Mouse (Mus musculus) neural tube, embryonic 15.5 days (tissue): ENCODE measurements around the gene Dennd1a. TPM values are rescaled to one million over a fixed set of nuclear protein-coding genes. Genes with fewer than 3 reads are reported as not detected.
A peak's percentile ranks its signal among the peaks of the same experiment; 100 is the strongest.

Experiments used
- ATAC-seq: fragments of 200-750 bp; cut with Nextera tagmentation; 2 replicates; pipeline ENCODE4 v1.8.0; 2017; ENCODE audit warnings: mild to moderate bottlenecking, moderate TSS enrichment, moderate library complexity; ENCODE audit not compliant: low FRiP score
- H3K27ac ChIP-seq: fragments of 300-500 bp; sonication (generic); replicated peaks from 2 replicates; pipeline ENCODE4 v1.5.1; 2015; ENCODE audit warnings: mild to moderate bottlenecking, inconsistent platforms
- H3K27me3 ChIP-seq: fragments of 300-500 bp; sonication (generic); replicated peaks from 2 replicates; pipeline ENCODE4 v1.6.1; 2015; ENCODE audit warnings: inconsistent platforms
- H3K36me3 ChIP-seq: fragments of 300-500 bp; sonication (generic); 2 replicates; pipeline ENCODE4 v1.6.1; 2015; ENCODE audit warnings: inconsistent platforms
- H3K4me1 ChIP-seq: fragments of 300-500 bp; sonication (generic); 2 replicates; pipeline ENCODE4 v1.6.1; 2015; ENCODE audit warnings: inconsistent platforms
- H3K4me2 ChIP-seq: fragments of 300-500 bp; sonication (generic); 2 replicates; pipeline ENCODE4 v1.6.1; 2015; ENCODE audit warnings: inconsistent platforms, mild to moderate bottlenecking, moderate library complexity
- H3K4me3 ChIP-seq: fragments of 300-500 bp; sonication (generic); replicated peaks from 2 replicates; pipeline ENCODE4 v1.5.1; 2015; ENCODE audit warnings: mild to moderate bottlenecking, inconsistent platforms
- H3K9ac ChIP-seq: fragments of 300-500 bp; sonication (generic); replicated peaks from 2 replicates; pipeline ENCODE4 v1.6.1; 2015; ENCODE audit warnings: mild to moderate bottlenecking, inconsistent platforms
- H3K9me3 ChIP-seq: fragments of 300-500 bp; sonication (generic); replicated peaks from 2 replicates; pipeline ENCODE4 v1.6.1; 2016; ENCODE audit warnings: inconsistent platforms
- WGBS: fragments of 180-500 bp; shearing (Covaris S2); methylation state at CpG from one replicate; pipeline ENCODE4 v1.1.7; 2015; ENCODE audit warnings: mixed read lengths; 5-methylcytosine and 5-hydroxymethylcytosine counted together
- polyA plus RNA-seq: library from polyadenylated mRNA; unstranded; fragments of >200 nt; fragmentation: Nextera tagmentation; extraction: Ambion mirVana; gene quantifications from 2 replicates; pipeline ENCODE4 v1.2.1, GENCODE M21; 2015

The Dennd1a gene
- polyA plus RNA-seq, 1 experiment from 2014 or later, result 17.0 TPM

DNA sequence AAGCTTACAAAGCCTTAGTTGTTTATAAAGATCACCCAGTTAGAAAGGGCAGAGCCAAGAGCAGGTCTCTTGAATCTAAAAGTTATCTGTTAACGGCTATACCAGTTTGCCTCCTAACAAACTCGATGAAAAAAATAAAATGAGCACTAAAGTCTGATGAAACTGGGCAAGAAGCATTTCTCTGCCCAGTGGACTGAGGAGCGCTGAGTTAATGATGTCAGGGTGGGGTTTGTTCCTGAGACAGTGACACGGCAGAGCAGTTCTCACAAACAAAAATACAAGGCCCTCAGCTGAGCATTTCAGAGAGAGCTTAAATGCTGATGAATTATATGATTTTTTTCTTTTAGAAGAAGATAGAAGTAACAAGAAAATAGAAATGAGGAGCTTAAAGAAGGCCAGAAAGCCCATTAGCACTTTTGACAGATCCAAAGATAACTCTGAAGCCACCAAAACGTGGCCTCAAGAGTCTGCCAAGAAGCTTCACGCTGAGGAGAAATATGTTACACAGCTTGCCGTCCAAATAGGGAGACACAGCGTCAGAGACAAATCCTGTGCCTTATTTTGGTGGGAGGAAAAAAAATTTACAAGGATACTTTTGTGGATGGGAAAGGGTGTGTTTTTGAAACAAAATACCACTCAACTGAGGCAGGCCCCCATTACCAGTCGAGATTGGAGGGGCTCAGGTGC lies 264.0 kb downstream of the Dennd1a start:
- no peak overlapping the region for H3K27ac ChIP-seq
- no peaks in the 10 kb centered on the region for H3K27me3 ChIP-seq
- no peak overlapping the region for H3K4me2 ChIP-seq
- H3K4me1 ChIP-seq, result no peaks in the 10 kb centered on the region
- ATAC-seq, result no peak
- H3K4me3 ChIP-seq, result no peak overlapping the region
- 74% methylated on average over 9 of the region's 9 CpGs for WGBS
- H3K9me3 ChIP-seq, result no peaks in the 10 kb centered on the region
- no peaks in the 10 kb centered on the region for H3K36me3 ChIP-seq
- H3K9ac ChIP-seq, result no peak overlapping the region

DNA sequence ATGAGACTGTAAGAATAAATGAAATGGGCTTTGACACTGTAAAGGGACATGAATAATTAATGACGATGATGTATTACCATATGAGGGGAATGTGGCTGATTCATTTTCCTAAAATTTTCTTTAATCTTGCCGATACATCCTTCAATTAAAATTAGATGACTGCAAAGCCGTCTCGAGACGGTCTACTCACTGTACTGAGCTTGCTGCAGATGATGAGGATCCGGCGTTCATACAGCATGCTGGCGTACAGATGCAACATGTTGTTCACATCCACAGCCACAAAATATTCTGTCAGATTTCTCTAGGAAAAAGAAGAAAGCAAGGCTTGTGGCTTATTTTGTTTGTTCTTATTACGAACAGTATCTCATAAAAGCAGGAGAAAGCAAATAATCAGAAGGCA lies 266.0 kb downstream of the Dennd1a start:
- ATAC-seq, result no peak
- Histone ChIP-seq H3K27me3 (no peaks in the 10 kb centered on the region), H3K4me1 (no peaks in the 10 kb centered on the region), H3K9me3 (no peaks in the 10 kb centered on the region), H3K4me2 (no peak overlapping the region), H3K9ac (no peak overlapping the region), H3K4me3 (no peak overlapping the region), H3K27ac (no peak overlapping the region), H3K36me3 (no peaks in the 10 kb centered on the region)
- WGBS, result 92% methylated on average over 9 of the region's 9 CpGs

DNA sequence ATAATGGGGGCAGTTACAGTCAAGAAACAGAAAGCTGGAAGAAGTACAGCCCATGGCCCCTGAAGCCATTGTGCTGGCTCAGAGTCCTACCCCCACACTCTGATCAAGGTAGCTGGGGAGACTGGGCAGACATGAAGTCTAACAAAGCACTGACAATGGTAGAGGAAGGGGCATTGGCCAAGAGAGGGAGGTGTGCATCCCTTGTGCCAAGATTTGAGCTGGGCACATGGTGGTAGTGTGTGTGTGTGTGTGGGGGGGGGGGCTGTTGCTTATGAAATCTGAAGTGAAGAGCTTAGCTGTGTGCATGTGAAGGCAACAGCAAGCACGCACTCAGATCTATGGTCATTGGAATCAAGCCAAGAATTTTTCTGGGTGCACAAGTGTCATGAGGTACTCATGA lies 272.5 kb downstream of the Dennd1a start:
- no peak for ATAC-seq
- Histone ChIP-seq H3K4me2 (no peak overlapping the region), H3K36me3 (no peaks in the 10 kb centered on the region), H3K27ac (no peak overlapping the region), H3K9me3 (no peaks in the 10 kb centered on the region), H3K9ac (no peak overlapping the region), H3K4me1 (peaks cover 12% of the 10 kb centered on the region), H3K4me3 (no peak overlapping the region), H3K27me3 (no peaks in the 10 kb centered on the region)
- 77% methylated on average over 1 of the region's 1 CpGs for WGBS

DNA sequence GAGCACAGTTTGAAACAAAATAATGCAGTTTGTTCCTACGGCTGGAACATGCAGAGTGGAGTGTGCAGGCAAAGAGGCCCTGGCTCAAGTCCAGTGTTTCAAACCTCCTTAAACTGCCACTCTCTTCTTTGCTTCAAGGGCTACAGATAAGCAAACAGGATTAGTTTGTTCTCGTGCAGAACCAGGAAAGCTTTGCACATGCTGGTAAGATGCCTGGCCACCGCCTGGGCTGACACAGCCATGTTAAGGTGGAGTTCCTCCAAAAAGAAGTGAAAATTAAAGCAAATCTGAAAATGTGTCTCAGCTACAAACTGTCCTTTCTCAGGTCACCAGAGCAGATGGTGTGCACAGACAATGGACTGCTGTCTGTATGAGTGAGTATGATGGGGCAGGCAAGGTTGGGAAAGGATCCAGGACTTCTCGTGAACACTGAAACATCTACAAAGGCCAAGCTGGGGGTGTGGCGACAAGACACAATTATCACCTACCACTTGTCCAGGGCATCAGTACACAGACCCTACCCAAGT lies 273.3 kb downstream of the Dennd1a start:
- Histone ChIP-seq H3K4me2 (0 out of 2 replicates have a peak overlapping the region, but pooled peaks have one; percentile 9), H3K27ac (peak overlapping the region; percentile 63; the same call in 1 of the 2 replicates), H3K4me3 (no peak overlapping the region), H3K9ac (no peak overlapping the region), H3K36me3 (no peaks in the 10 kb centered on the region), H3K9me3 (no peaks in the 10 kb centered on the region), H3K4me1 (peaks cover 12% of the 10 kb centered on the region), H3K27me3 (no peaks in the 10 kb centered on the region)
- ATAC-seq, result no peak
- 52% methylated on average over 5 of the region's 5 CpGs for WGBS

DNA sequence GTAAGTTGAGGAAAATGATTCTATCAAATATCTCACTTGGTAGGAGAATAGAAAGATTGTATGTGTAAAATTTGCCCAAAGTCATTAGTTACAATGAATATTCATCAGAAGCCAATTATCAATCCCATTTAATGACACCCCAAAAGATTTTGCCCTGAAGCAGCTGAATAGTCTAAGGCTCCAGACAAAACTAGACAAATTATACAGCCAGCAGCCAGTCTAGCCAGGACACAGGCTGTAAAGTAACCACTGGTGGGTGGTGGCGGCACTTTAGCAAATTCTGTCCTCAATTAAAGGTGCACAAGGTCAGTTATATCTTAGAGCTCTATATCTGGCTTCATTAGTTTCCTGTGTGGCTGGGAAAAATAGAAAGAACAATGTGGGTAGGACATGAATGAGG lies 280.0 kb downstream of the Dennd1a start:
- H3K4me3 ChIP-seq, result no peak overlapping the region
- H3K36me3 ChIP-seq, result no peaks in the 10 kb centered on the region
- no peak overlapping the region for H3K4me2 ChIP-seq
- H3K9ac ChIP-seq, result no peak overlapping the region
- H3K9me3 ChIP-seq, result no peaks in the 10 kb centered on the region
- no peak for ATAC-seq
- H3K27ac ChIP-seq, result no peak overlapping the region
- WGBS, result 65% methylated on average over 1 of the region's 1 CpGs
- no peaks in the 10 kb centered on the region for H3K27me3 ChIP-seq
- no peaks in the 10 kb centered on the region for H3K4me1 ChIP-seq

DNA sequence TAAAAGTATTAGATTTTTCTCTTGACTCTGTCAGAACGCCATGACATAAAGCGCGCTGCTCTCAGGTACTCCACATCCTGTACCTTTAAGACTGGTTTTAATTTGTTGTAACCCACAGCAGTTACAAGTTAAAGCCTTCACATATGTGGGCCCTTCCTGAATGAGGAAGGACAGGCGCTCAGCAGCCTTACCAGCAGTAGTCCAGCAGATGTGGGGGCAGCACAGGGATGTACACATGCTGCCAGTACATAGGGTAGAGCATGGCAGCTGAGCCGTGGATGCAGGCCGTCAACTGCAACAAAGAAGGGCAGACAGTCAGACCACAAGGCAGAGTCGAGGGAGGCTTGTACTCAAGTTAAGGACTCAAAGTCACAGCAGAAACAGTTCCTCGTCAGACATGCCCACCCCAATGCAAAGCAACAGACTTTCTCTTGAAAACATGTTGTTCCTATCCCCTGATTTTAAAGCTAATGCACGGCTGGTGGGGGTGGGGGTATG lies 284.0 kb downstream of the Dennd1a start:
- 85% methylated on average over 9 of the region's 9 CpGs for WGBS
- H3K36me3 ChIP-seq, result no peaks in the 10 kb centered on the region
- H3K4me1 ChIP-seq, result no peaks in the 10 kb centered on the region; the same call in 1 of the 2 replicates
- H3K4me3 ChIP-seq, result no peak overlapping the region
- no peaks in the 10 kb centered on the region for H3K9me3 ChIP-seq
- ATAC-seq, result no peak
- no peaks in the 10 kb centered on the region for H3K27me3 ChIP-seq
- no peak overlapping the region for H3K9ac ChIP-seq
- no peak overlapping the region for H3K27ac ChIP-seq
- H3K4me2 ChIP-seq, result no peak overlapping the region

DNA sequence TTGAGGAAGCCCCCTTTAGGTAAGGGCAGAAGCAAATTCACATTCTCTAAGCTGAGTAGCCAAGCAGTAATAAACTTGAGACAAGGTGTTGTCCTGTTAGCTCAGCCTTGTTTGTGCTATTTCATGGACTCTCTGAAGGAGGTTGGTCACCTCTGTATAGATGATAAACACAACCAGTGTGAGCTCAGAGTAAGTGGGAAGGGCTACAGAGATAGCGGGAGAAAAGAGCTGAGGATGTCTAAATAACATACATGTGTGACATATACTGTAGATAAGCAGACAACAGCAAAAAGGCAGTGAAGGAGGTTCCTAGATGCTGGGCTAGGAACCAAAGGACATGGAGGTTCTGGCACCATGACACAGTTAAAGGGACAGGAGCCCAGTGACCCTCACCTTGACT lies 286.2 kb downstream of the Dennd1a start:
- Histone ChIP-seq H3K27ac (no peak overlapping the region), H3K27me3 (no peaks in the 10 kb centered on the region), H3K36me3 (no peaks in the 10 kb centered on the region), H3K4me3 (no peak overlapping the region), H3K9ac (no peak overlapping the region), H3K4me2 (no peak overlapping the region), H3K9me3 (no peaks in the 10 kb centered on the region), H3K4me1 (no peaks in the 10 kb centered on the region; the same call in 1 of the 2 replicates)
- no peak for ATAC-seq
- WGBS, result 89% methylated on average over 1 of the region's 1 CpGs

DNA sequence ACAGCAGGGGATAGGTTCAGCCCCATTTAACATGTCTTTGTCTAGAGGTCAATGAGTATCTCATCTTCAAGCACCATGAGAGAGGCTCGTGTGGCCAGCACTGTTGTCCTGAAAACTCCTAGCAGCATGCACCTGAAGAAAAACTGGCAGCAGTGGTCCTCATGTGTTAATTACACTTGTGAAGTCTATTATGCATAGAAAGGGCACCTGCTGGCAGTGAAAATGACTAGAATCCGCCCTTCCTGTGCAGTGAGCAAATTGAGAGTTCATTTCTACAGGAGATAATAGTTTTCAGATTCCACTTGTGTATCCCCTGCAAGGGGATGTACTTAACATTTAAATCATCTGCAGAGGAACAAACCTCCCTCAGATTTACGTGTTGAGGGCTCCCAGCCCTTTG lies 289.2 kb downstream of the Dennd1a start:
- WGBS, result 34% methylated on average over 3 of the region's 3 CpGs
- H3K4me1 ChIP-seq, result no peaks in the 10 kb centered on the region; the same call in 1 of the 2 replicates
- H3K4me2 ChIP-seq, result no peak overlapping the region
- H3K9ac ChIP-seq, result no peak overlapping the region
- no peaks in the 10 kb centered on the region for H3K36me3 ChIP-seq
- no peaks in the 10 kb centered on the region for H3K9me3 ChIP-seq
- no peaks in the 10 kb centered on the region for H3K27me3 ChIP-seq
- no peak overlapping the region for H3K4me3 ChIP-seq
- no peak for ATAC-seq
- no peak overlapping the region for H3K27ac ChIP-seq

DNA sequence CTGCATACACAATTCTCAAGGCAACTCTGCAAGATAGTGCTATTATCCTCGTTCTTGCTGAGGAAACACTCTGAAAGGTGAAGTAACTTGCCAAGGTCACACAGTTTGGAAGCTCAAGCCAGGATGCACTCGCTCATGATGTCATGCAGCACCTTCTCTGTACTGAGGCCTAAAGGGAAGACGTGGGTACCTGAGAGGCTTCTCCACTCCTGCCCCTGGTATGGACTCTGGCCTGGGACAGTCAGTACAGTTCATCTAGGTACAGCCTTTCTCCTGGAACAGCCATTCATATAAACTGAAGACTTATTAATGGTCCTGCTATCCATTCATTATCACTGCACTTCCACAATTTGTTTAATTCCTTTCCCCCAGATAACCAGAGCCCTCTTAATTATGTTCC lies 298.1 kb downstream of the Dennd1a start:
- 88% methylated on average over 3 of the region's 3 CpGs for WGBS
- no peak for ATAC-seq

DNA sequence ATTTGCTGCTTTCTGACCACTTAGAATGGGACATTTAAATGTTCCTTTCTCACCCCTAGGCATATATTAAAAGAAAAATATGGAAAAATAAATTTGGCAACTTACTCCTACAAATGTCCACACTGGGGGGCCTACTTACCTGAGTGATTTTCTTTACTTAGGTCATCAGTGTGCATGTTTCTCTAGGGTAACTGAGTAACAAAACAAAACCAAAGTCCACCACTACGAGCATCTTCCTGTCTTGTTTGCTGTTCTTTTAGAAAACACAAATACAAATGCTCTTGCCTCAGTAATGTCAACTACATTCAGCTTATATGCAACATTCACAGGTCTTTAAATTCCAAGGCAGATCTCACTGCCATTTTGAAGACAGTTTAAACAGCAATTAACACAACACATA lies 298.9 kb downstream of the Dennd1a start:
- H3K9ac ChIP-seq, result no peak overlapping the region
- no peak for ATAC-seq
- no peak overlapping the region for H3K4me2 ChIP-seq
- WGBS, result 81% methylated on average over 1 of the region's 1 CpGs
- no peaks in the 10 kb centered on the region for H3K36me3 ChIP-seq
- no peak overlapping the region for H3K4me3 ChIP-seq
- no peaks in the 10 kb centered on the region for H3K9me3 ChIP-seq
- no peaks in the 10 kb centered on the region for H3K27me3 ChIP-seq
- peaks cover 3% of the 10 kb centered on the region; the same call in 1 of the 2 replicates for H3K4me1 ChIP-seq
- H3K27ac ChIP-seq, result no peak overlapping the region

More for the DNA sequence above, 298.1 kb downstream of the Dennd1a start:
- no peaks in the 10 kb centered on the region for H3K27me3 ChIP-seq
- no peak overlapping the region for H3K4me3 ChIP-seq
- no peaks in the 10 kb centered on the region for H3K9me3 ChIP-seq
- no peak overlapping the region for H3K4me2 ChIP-seq
- H3K4me1 ChIP-seq, result 0 out of 2 replicates have a peak, but pooled peaks cover 3% of the 10 kb centered on the region
- H3K9ac ChIP-seq, result no peak overlapping the region
- H3K27ac ChIP-seq, result no peak overlapping the region
- H3K36me3 ChIP-seq, result no peaks in the 10 kb centered on the region

DNA sequence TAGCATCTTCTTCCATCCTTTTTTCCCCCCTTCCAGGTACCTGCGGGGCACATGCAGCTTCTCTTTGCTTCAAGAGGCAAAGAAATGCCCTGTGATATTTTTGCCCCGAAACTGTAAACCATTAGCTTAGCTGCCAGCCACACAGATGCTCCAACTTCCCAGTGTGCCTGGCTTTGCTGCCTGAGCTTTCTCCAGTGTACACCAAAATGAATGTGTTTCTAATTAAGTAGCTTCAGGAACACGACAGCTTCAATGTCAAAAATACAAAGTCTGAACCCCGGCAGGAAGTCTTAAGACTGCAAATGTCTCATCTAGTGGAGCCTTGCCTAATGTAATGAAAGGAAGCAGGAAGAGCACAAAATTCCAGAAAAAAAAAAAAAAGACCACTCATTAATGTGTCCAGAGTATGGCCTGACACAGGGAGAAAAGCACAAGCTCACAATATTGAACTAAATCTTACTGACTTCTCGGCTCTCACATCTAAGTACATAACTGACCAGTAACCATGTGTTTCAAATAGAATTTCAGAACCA lies 301.4 kb downstream of the Dennd1a start:
- Histone ChIP-seq H3K27ac (no peak overlapping the region), H3K27me3 (no peaks in the 10 kb centered on the region), H3K9ac (no peak overlapping the region), H3K4me2 (no peak overlapping the region), H3K4me1 (peaks cover 6% of the 10 kb centered on the region; the same call in 1 of the 2 replicates), H3K9me3 (no peaks in the 10 kb centered on the region), H3K36me3 (no peaks in the 10 kb centered on the region), H3K4me3 (no peak overlapping the region)
- ATAC-seq, result no peak
- 69% methylated on average over 5 of the region's 5 CpGs for WGBS

DNA sequence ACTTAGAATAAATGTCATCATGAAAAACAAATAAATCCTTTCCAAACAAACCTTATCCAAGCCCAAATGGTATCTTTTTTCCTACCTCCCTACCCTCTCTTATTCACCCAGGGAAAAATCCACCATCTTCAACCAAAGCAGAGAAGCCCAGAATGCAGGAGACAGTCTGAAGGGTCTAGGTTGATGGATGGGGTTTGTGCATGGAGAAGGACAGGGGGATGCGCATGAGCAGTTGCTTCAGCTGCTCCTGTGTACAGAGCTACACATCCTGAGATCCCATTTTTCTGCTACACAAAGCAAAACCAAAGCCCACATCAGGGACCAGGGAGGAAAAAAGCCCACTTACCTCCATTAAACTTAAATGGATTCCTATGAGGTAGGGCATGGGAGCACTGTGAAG lies 304.5 kb downstream of the Dennd1a start:
- Histone ChIP-seq H3K9ac (no peak overlapping the region), H3K36me3 (no peaks in the 10 kb centered on the region), H3K4me3 (no peak overlapping the region), H3K4me2 (no peak overlapping the region), H3K27ac (peak overlapping the region; percentile 23; the same call in 1 of the 2 replicates), H3K27me3 (no peaks in the 10 kb centered on the region), H3K9me3 (no peaks in the 10 kb centered on the region), H3K4me1 (peaks cover 3% of the 10 kb centered on the region; the same call in 1 of the 2 replicates)
- 86% methylated on average over 1 of the region's 1 CpGs for WGBS
- no peak for ATAC-seq
